Mouse (Mus musculus) CD8-positive naive resting alpha-beta T cell, adult 2 months (primary cell): ENCODE results near the gene Pkd1.
A peak's percentile ranks its signal among the peaks of the same experiment; 100 is the strongest.

Experiments
- DNase-seq, 2 experiments: peaks; one replicate each; pipeline ENCODE4 v3.0.0; 2022; ENCODE audit warnings: low read depth in 2 of 2, low spot score in 2 of 2

Pkd1 gene

GRCm38 (mm10) chr17:24549618-24550415 is at the start of gene Pkd1:
TSS of gene Pkd1 (plus strand) at chr17:24549834.
- peak; percentile 98 to 99 for DNase-seq

- no peak for DNase-seq
Observed at GRCm38 (mm10) chr17:24502208-24502607, 47.4 kb upstream of the Pkd1 start.

GRCm38 (mm10) chr17:24504085-24504484 is 45.5 kb upstream of the Pkd1 start:
- no peak for DNase-seq

- DNase-seq, result no peak
Observed at GRCm38 (mm10) chr17:24505286-24505955, 44.2 kb upstream of the Pkd1 start.

- DNase-seq, result no peak
Observed at GRCm38 (mm10) chr17:24506332-24507070, 43.1 kb upstream of the Pkd1 start.

GRCm38 (mm10) chr17:24507129-24507664 is 42.4 kb upstream of the Pkd1 start:
- no peak for DNase-seq

GRCm38 (mm10) chr17:24507806-24508460 is 41.7 kb upstream of the Pkd1 start:
- no peak for DNase-seq

GRCm38 (mm10) chr17:24513609-24514008 is 36.0 kb upstream of the Pkd1 start:
- no peak for DNase-seq

- no peak for DNase-seq
Observed at GRCm38 (mm10) chr17:24514270-24515257, 35.1 kb upstream of the Pkd1 start.

- DNase-seq, result no peak
Observed at GRCm38 (mm10) chr17:24520450-24520849, 29.2 kb upstream of the Pkd1 start.

- no peak for DNase-seq
Observed at GRCm38 (mm10) chr17:24524734-24525133, 24.9 kb upstream of the Pkd1 start.

GRCm38 (mm10) chr17:24527315-24527714 is 22.3 kb upstream of the Pkd1 start:
- no peak for DNase-seq

GRCm38 (mm10) chr17:24527723-24528559 is 21.7 kb upstream of the Pkd1 start, which contains the start of gene Traf7:
TSS of gene Traf7 (minus strand) at chr17:24527938.
- peak; percentile 87 to 88 for DNase-seq

- no peak for DNase-seq
Observed at GRCm38 (mm10) chr17:24528560-24528918, 21.1 kb upstream of the Pkd1 start.

- peak in 1 of 2 experiments; percentile 31 for DNase-seq
Observed at GRCm38 (mm10) chr17:24529007-24529451, 20.6 kb upstream of the Pkd1 start.

- no peak for DNase-seq
Observed at GRCm38 (mm10) chr17:24529883-24530282, 19.8 kb upstream of the Pkd1 start.

GRCm38 (mm10) chr17:24530361-24531050 is 19.1 kb upstream of the Pkd1 start:
- DNase-seq, result no peak

- no peak for DNase-seq
Observed at GRCm38 (mm10) chr17:24531064-24531463, 18.6 kb upstream of the Pkd1 start.
